Mouse (Mus musculus): ENCODE results near the gene Ugt1a8.
"Not testable (repeated sequence)": the region's sequence is repeated elsewhere in the genome, so short reads cannot be mapped to it uniquely, and the experiment has no call there.

Gene Ugt1a8

DNA sequence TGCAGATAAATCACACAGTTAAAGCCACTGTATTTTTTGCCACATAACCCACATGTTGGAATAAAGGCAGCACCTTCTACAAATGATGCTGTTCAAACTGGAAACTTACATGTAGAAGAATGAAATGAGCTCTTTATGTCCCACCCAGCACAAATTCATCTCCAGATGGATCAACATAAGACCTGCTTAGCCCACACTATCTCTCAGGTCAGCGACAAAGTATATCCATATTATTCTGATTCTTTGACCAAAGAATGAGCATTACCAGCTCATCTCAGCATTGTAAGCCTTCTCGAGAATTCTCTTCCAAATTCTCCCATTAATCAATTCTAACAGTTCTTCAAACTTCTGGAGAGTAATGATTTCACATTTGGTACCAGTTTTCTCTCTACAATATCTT lies 134.6 kb downstream of the Ugt1a8 start:
- no peak for DNase-seq (ENCODE audit: low spot score in 2 of 2)

DNA sequence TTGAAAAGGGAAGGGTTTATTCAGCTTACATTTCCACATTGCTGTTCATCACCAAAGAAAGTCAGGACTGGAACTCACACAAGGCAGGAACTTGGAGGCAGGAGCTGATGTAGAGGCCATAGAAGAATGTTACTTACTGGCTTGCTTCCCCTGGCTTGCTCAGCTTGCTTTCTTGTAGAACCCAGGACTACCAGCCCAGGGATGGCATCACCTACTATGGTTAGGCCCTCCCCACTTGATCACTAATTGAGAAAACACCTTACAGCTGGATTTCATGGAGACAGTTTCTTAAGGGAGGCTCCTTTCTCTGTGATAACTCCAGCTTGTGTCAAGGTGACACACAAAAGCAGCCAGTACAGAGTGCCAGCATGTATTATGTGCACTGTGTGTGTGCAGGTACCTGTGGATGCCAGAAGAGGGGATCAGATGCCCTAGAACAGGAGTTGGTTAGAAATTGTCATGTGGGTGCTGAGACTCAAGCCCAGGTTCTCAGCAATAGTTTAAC lies 135.4 kb downstream of the Ugt1a8 start:
- not testable (repeated sequence) for DNase-seq (ENCODE audit: low spot score in 2 of 2)

DNA sequence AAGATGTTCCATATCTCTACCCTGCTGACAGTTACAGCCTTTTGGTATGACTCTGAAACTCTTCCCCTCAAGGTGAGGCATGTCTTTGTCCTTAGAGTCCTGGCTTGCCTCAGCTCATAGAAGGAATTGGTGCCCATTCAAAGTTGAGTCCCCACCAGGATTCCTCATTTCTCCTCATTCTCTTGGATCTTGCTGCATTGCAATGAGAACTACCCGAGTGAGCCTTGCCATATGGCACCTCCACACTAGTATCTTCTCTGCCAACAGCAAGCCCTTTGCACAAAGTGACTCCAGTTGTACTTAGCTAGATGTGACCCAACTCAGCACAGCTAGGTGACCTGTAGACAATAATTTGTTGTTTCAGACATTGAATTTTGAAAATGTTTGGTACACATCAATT lies 136.0 kb downstream of the Ugt1a8 start:
- DNase-seq (ENCODE audit: low spot score in 2 of 2): no peak

DNA sequence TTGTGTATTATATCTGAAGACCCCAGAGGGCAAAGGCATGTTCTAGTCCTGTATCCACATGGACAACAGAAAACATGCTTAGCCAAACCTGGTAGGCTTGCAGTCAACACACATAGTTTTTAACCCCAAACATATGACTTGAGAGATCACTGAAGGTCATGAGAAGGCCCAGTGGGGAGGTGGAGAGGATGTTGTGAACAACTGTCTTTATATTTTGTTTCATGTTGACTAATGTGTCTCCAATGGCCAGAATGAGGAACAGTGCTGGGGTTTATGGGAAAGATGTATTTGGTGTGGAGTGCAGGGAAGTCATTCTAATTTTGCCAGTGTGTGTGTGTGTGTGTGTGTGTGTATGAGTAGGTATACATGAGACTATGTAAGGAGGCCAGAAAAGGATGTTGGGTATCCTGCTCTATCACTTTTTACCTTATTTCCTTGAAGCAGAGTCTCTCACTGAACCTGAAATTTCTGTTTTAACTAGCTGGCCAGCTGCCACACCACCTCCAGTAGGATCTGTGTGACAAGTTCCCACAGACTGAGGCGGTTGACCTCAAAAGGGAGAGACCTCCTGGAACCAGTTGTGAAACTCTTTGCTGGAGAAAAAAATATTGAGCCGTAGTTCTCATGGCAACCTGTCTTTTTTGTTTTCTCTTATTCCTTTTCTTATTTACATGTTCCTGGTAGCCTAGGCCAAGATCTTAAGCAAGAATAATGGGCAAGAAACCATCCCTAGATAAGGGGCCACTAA lies 136.6 kb downstream of the Ugt1a8 start:
- DNase-seq (ENCODE audit: low spot score in 2 of 2): no peak

DNA sequence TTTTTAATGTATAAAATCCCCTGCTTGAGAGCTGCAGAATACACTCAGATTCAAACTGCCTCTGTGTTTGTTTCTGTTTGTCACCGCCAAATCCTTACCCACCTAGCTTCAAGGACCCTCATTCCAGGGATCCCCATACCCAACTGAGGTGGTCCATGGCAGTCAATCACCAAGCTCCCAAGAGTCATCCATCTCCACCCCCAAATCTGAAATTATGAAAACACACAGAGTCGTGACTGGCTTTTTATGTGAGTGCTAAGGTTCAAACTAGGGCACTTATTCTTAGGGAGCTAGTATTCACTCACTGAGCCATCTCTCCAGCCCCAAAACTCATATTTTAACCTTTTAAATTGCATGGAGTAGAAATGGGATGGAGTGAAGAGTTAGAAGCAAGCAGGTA lies 137.7 kb downstream of the Ugt1a8 start:
- not testable (repeated sequence) for DNase-seq (ENCODE audit: low spot score in 2 of 2)

DNA sequence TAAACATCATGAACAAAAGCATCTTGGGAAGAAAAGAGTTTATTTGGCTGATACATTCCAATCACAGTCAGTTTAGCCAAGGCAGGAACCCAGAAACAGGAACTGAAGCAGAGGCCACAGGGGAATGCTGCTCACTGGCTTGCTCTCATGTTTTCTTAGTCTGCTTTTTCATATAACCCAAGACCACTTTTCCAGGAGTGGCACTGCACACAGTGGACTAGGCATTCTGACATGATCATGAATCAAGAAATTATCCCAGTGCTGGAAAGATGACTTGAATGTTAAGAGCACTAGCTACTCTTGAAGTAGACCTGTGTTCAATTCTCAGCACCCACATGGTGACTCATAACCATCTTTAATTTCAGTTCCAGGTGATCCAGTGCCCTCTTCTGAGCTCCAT lies 138.1 kb downstream of the Ugt1a8 start:
- no peak for DNase-seq (ENCODE audit: low spot score in 2 of 2)

DNA sequence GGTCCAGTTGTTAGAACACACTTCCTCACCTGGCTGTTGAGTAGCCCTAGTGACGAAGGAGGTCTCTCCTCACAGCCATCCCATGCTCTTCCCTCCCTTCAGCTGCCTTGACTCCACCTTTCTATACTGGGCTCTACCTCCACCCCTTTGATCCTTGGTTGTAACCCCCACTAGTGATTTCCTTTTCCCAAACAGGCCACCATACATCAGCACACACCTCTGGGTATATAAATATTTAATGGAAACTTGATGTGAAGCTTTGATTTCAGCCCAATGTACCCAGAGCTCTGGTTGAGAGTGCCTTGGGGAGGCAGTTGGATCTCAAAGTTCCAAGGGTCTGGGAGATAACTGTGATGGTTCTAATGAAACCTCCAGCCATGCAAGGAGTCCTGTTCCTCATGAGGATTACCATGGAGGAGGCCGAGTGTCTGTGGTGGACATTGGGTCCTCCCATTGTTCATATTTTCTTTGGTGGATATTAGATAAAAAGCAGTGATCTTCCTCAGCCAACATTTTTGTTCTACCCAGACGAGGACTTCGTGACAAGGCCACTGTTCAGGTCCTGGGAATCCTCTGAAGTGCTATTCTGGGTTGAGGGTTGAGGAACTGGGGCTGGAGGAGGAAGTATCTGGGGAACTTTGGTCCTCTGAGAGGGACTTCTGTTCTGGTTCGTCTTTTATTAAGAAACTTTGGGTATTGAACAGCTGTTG lies 139.2 kb downstream of the Ugt1a8 start, which contains the start of gene Mroh2a:
Mroh2a (plus strand) TSS at position 317 of the 710 bp plus-strand sequence.
- DNase-seq (ENCODE audit: low spot score in 2 of 2): no peak

DNA sequence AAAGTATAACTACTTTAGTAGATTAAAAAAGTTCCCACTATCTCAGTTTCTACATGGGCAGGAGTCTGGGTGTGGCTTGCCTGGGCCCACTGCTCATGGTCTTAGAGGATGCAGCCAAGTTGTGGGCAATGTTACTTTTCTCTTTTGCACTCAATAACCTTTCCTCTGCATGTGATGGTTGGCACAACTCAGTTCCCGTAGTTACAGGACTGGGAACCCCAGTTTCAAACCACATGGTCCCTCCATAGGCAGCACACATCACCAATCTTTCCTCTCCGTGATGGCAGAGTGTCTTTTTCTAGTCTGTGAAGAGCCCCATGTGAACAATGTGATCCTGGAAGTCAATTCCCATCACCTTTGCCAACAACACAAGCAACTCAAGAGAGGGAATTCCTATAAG lies 139.9 kb downstream of the Ugt1a8 start:
- DNase-seq (ENCODE audit: low spot score in 2 of 2): no peak

DNA sequence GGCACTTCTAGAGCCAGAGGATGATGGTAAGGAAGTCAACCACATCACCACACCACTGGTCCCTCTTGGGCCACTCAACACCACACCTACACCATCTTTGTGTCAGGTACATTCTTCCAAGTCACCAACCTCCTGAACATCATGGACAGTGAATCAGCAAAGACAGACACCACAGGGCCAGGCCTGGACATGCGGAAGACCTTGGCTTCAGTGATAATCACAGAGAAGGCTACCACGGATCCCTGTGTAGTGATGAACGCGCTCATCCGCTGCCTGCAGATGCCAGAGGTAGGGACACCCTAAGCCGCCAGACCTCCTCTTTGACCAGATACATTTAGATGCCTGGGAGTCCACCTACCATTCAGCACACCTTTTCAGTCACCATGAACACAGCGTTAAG lies 140.5 kb downstream of the Ugt1a8 start:
- DNase-seq (ENCODE audit: low spot score in 2 of 2): no peak

DNA sequence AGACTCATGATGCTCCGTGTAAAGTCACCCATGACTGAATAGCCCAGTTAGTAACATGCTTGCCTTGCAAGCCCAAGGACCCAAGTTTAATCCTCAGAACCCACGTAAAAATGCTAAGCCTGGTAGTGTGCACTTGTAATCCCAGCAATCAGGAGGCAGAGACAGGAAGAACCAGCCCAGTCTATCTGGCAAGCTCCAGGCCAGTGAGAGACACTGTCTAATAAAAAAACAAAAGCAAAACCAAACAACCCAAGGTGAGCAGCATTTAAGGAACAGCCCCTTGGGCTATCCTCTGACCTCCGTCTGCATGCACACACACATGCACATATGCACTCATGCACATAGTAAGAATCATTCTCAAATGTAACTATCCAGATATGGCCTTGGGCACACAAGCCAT lies 142.0 kb downstream of the Ugt1a8 start:
- no peak for DNase-seq (ENCODE audit: low spot score in 2 of 2)

DNA sequence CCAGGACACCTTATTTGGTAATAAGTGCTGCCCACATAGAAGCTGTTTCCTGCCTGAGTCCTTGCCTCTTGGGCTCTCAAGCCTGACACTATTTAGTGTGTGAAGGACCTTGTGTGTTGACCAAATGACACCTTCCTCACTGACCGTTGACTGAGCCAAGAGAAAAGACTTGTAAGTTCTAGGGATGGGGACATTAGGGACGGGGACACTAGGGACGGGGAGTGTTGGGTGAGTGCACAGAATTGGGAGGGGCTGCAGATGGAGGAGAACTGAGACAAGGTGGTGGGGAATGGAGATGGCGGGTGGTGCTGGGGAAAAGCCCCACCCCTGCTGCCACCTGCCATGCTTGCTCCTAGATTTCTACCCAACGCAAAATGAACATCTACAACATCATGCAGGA lies 142.4 kb downstream of the Ugt1a8 start:
- no peak for DNase-seq (ENCODE audit: low spot score in 2 of 2)

DNA sequence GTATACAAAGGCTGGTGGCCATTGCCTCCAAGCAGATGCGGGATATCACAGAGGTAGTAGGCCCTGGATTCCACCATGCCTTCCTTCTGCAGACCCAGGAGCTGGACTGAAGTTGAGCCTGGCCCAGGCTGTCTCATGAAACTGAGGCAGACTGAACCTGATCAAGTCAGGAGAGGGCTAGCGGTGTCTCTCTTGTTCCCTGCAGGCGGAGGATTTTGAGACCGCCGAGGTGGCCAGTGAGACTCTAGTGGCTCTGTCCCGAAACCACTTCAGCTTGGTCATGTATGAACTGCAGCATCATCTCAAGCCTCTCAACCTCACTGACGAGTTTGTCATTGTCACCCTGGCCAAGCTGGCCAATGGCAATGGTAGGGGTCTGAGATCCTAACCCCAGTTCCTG lies 142.8 kb downstream of the Ugt1a8 start:
- DNase-seq (ENCODE audit: low spot score in 2 of 2): no peak

DNA sequence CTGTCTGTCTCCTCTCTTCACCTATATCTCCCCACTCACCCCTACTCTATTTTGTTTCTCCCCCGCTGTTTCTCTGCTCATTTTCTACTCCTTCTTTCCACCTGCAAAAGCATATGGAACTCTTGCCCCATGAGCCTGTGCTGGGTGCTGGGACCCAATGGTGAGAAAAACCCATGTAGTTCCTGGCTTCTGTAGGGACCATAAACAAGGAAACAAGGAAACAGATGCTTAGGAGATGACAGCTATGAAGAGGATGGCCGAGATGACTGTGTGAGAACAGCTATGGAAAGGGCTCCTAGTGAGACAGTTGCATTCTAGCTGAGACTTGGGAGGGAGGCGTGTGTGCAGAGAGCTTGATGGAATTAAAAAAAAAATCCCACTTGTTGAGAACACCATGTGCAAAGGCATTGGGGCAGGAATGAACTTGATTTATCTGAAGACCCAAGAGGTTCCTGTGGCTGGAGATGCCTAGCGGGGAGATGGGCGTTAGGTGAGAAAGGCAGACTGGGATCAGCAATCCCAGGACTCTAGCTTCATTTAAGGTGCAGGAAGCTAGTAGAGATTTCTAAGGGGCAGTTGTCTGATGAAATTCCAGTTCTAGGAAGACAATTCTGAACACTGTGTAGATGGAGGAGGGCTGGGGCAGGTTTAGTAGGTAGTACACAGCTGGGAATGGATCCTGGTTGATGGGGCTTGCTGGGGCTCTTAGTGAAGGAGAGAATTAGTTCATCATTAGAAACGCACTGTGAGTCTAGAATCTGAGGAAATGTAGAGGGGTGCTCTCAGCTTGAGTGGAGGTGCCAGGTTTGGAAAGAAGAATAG lies 143.6 kb downstream of the Ugt1a8 start:
- DNase-seq (ENCODE audit: low spot score in 2 of 2): no peak

DNA sequence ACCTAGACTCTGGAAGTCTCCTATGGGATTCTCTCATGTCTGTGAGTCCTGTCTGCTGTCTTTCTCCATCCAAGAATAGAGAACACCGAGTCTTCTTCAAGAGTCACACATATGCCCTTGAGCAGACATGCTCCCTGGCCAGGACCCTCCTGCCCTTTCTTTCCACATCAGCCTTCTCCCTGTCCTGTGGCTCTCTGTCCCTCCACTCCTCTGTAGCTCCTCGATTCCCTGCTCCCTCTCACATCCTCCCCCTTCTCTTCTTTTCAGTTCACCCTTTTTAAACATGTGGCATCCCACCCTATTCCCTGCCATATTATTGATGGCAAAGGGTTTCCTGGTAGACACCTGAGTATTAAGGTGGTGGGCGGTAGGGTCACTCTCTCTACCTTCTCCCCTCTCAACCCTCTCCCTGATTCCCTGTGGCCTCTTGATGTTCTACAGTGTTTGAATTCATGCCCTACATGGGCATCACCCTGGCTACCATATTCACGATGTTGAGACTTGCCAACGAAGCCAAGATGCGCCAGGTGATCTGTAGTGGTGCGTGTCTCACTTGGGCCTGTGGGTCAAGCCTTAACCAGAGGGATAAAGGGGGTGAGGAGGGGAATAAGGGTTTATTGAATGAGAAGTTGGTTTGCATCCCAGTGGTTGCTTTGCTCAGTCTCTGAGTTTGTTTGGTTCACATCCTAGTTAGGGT lies 144.3 kb downstream of the Ugt1a8 start:
- no peak for DNase-seq (ENCODE audit: low spot score in 2 of 2)

DNA sequence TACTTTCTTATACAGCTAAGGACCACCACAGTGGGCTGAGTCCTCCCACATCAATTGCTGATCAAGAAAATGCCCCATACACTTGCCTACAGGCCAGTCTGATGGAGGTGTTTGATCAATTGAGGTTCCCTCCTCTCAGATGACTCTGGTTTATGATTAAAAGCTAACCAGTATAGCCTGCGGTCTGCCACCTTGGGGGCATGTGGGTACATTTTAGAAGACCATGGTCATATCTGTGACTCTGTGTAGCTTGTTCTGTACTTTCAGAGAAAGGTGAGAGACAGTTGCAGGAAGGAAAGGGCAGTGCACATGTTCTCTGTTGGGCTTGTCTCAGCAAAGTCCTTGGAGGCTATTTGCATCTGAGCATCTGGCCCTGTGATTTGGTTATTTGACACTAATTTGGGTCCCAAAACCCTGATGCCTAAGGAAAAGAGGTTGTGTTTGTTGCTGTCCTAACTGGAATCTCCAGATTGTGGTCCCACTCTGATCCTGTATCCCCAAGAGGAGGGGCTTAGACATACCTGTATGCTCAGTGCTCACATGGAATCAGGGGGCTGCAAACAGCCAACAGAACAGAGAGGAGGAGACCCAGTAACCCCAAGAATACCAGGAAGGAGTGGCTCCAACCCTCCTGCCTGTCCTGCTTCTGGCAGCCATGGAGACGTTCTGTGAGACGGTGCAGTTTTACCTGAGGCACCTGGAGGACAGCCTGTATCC lies 145.2 kb downstream of the Ugt1a8 start:
- no peak for DNase-seq (ENCODE audit: low spot score in 2 of 2)

DNA sequence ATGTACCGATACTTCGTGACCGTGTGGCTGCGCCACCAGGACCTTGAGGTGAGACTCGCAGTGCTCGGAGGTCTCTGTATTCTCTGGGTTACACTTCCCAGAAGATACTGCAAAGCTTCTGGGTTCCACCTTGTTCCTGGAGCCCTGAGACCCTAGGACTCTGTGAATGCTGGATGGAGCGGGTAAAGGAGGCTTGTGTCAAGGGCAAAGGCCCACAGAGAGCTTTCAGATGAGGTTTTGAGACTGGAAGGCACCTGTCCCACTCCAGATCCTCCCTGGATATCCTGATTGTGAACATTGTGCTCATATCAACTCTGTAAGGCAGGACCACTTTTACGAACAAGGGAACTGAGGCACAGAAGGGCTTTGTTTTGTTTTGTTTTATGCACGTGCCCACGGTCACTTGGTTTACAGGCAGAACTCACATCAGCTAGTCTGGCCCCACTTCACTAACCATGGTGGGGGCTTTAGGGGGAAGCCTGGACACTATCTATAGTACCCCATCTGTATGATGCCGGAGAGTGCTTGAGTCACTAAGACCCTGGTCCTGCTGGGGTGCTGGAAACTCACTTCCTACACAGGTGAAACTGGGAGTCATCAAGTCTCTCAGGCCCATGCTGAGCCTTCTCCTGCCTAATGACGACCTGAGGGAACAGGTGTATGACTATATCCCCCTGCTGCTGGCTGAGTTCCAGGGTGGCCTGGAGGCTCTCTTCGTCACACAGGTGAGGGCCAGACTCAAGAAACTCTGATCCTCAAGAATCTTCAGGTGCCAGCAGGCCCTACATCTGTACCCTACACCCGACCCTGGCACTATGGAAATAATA lies 146.0 kb downstream of the Ugt1a8 start:
- no peak for DNase-seq (ENCODE audit: low spot score in 2 of 2)

DNA sequence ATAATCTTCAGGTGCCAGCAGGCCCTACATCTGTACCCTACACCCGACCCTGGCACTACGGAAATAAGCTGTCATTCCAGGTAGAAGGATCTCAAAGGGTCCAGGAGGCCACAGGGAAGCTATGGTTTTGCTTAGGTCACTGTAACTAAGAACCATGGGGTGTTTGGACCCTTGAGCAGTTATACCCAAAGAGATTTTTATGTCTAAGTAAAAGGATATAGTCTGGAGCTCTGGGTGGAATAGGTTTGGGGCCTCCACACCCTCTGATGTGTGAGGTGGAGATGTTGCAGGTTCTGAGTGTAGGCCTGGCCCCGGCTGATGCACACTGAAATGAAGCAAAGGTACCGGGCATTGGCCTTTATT lies 146.6 kb downstream of the Ugt1a8 start:
- no peak for DNase-seq (ENCODE audit: low spot score in 2 of 2)

DNA sequence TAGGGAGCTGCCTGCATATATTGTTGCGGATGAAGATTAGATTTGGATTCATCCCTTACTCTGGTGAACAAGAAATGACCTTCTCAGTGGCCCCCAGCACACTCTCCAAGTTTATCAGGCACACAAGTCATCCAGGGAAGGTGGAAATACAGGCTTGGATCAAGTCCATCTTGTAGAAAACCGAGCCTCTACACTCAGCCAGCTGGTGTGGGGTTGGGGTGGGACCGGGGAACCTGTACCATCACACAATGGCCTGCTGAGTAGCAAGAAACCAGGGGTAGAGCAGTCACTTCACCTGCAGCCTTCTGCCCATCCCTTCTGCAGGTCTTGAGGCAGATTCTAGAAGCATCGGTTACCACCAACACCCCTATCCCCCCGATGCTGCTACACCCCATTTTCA lies 147.0 kb downstream of the Ugt1a8 start:
- no peak for DNase-seq (ENCODE audit: low spot score in 2 of 2)

DNA sequence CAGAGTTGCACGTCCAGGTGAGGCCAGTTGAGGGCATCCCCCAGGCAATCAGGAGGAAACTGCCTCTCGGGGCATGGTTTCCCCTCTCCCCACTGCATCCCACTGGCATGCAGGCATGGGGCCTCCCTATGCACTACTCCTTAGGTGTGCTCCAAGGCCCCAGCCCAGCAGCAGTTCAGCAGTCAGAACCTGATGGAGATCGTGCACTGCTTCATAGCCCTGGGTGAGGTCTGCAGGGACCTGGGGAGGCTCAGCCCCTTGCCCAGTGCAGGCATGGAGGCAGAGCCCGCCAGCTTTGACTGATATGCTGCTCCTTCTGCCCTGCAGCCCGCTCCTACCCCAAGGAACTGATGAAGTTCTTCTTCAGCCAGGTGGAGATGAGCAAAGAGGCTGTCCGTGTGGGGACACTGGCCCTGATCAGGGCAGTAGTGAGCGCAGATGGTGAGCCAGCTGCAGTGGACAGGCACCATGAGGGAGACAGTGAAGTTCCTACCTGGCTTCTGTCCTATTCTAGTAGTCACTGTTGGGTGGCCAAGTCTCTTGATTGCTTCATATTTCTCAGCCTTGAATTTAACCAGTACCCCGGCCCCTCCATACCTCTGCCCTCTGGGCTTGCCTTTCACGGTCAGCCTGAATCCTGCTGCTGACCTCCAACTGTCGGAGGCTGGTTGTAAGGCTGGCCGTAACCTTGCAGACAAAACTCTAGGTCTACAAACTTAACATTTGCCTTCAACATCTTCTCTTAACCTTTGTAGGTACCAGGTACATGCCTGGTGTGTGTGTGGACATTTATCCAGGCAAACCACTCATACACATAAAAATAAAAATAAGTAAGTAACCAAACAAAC lies 147.7 kb downstream of the Ugt1a8 start:
- DNase-seq (ENCODE audit: low spot score in 2 of 2): no peak
